Mouse (Mus musculus): ENCODE data around the gene Il17f.
"Not testable (repeated sequence)": the region's sequence is repeated elsewhere in the genome, so short reads cannot be mapped to it uniquely, and the experiment has no call there.

Gene Il17f

GRCm38 (mm10) chr1:20787046-20787445 is 3.4 kb downstream of the Il17f start:
- DNase-seq (ENCODE audit: extremely low read depth, low read depth), result no peak

GRCm38 (mm10) chr1:20778366-20778765 is 12.1 kb downstream of the Il17f start:
- no peak for DNase-seq (ENCODE audit: extremely low read depth, low read depth)

- not testable (repeated sequence) for DNase-seq (ENCODE audit: extremely low read depth, low read depth)
Observed at GRCm38 (mm10) chr1:20774026-20774730, 16.2 kb downstream of the Il17f start.

- no peak for DNase-seq (ENCODE audit: extremely low read depth, low read depth)
Observed at GRCm38 (mm10) chr1:20766526-20766925, 23.9 kb downstream of the Il17f start.

GRCm38 (mm10) chr1:20761411-20761810 is 29.0 kb downstream of the Il17f start:
- no peak for DNase-seq (ENCODE audit: extremely low read depth, low read depth)

- DNase-seq (ENCODE audit: extremely low read depth, low read depth), result no peak
Observed at GRCm38 (mm10) chr1:20760331-20760730, 30.1 kb downstream of the Il17f start.

- DNase-seq (ENCODE audit: extremely low read depth, low read depth), result no peak
Observed at GRCm38 (mm10) chr1:20759799-20760198, 30.6 kb downstream of the Il17f start.

GRCm38 (mm10) chr1:20757586-20757985 is 32.8 kb downstream of the Il17f start:
- no peak for DNase-seq (ENCODE audit: extremely low read depth, low read depth)

GRCm38 (mm10) chr1:20754439-20754838 is 36.0 kb downstream of the Il17f start:
- DNase-seq (ENCODE audit: extremely low read depth, low read depth), result no peak

GRCm38 (mm10) chr1:20740496-20740998 is 49.9 kb downstream of the Il17f start:
- DNase-seq (ENCODE audit: extremely low read depth, low read depth), result no peak

GRCm38 (mm10) chr1:20738483-20738882 is 51.9 kb downstream of the Il17f start:
- no peak for DNase-seq (ENCODE audit: extremely low read depth, low read depth)

GRCm38 (mm10) chr1:20736572-20736971 is 53.8 kb downstream of the Il17f start:
- DNase-seq (ENCODE audit: extremely low read depth, low read depth), result no peak

GRCm38 (mm10) chr1:20730903-20731302 is 59.5 kb downstream of the Il17f start, which contains the start of gene Il17a:
TSS of gene Il17a (plus strand) at chr1:20730905.
- DNase-seq (ENCODE audit: extremely low read depth, low read depth), result no peak

Measured in MEL-GATA-1-ER (cell line).